Mouse (Mus musculus): ENCODE measurements around the gene Umod. TPM values are rescaled to one million over a fixed set of nuclear protein-coding genes. Genes with fewer than 3 reads are reported as not detected.

Gene Umod
- polyA plus RNA-seq (2014; fragmentation: Nextera tagmentation; extraction: Ambion mirVana) = not detected in 2 replicates

DNA sequence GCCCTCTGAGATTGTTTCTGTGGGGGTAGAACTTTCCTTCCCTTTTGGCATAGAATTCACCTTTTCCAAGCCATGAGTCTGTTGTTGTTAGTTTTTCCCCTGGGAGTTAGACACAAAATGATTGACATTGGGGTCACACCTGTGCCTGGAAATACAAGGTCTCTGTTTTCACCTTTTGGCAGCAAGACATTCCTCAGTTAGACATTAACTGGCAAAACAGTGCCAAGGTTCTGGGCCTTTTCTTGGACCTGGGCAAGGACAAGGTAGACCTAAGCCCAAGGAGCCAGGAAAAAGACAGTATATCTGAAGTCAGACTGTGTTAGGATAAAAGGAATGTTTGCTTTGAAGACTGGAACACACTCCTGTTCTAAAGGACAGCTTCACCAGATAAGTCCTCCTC, at the start of gene Umod:
Umod (minus strand) TSS at position 27 of the 400 bp plus-strand sequence.
- Histone ChIP-seq H3K4me3 (ENCODE audit: low read depth, low read length) (no peak within 1 kb of the TSS), H3K9me3 (ENCODE audit: control insufficient read depth, low read length) (no peaks in the 10 kb centered on the region), H3K9ac (ENCODE audit: low read length) (no peak within 1 kb of the TSS), H3K4me1 (ENCODE audit: control insufficient read depth, insufficient read depth, low read length) (no peaks in the 10 kb centered on the region), H3K27ac (replicated peaks; ENCODE audit: low read depth, low read length) (no peak within 1 kb of the TSS), H3K4me2 (ENCODE audit: low read depth, severe bottlenecking) (no peak within 1 kb of the TSS), H3K36me3 (ENCODE audit: control insufficient read depth, insufficient read depth, low read length) (no peaks in the 10 kb centered on the region), H3K27me3 (ENCODE audit: control insufficient read depth, insufficient read depth, low read length) (no peaks in the 10 kb centered on the region)
- ATAC-seq (ENCODE audit: insufficient number of reproducible peaks, low FRiP score, low TSS enrichment, low read depth) (no peak), DNase-seq (ENCODE audit: low spot score) (no peak)

GRCm38 (mm10) chr7:119528617-119529016, 49.5 kb upstream of the Umod start:
- ATAC-seq (ENCODE audit: insufficient number of reproducible peaks, low FRiP score, low TSS enrichment, low read depth) = no peak
- Histone ChIP-seq H3K9ac (ENCODE audit: low read length) (no peak overlapping the region), H3K36me3 (ENCODE audit: control insufficient read depth, insufficient read depth, low read length) (no peaks in the 10 kb centered on the region), H3K4me2 (ENCODE audit: low read depth, severe bottlenecking) (no peak overlapping the region), H3K27ac (replicated peaks; ENCODE audit: low read depth, low read length) (no peak overlapping the region), H3K4me3 (ENCODE audit: low read depth, low read length) (no peak overlapping the region), H3K4me1 (ENCODE audit: control insufficient read depth, insufficient read depth, low read length) (no peaks in the 10 kb centered on the region), H3K27me3 (ENCODE audit: control insufficient read depth, insufficient read depth, low read length) (no peaks in the 10 kb centered on the region), H3K9me3 (ENCODE audit: control insufficient read depth, low read length) (no peaks in the 10 kb centered on the region)
- 59% methylated on average over 7 of the region's 7 CpGs for WGBS
- DNase-seq (ENCODE audit: low spot score) = no peak

DNA sequence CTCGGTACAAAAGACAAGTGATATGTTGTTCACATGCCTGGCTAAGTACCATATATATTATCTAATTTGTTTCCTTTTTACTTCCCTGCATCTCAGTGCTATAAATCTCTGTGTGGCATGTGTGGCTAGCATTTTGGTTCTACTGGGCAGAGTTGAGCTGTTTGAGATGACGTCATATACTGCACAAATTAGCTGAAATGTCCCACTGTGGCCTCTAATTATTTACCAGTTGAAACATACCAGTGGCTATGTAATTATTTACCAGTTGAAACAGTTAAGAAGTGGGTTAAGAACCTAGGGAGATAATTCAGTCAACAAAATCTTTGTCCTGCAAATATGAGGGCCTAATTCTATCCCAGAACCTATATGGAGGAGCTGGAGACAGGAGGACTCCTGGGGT, 48.5 kb upstream of the Umod start:
- no peak overlapping the region for H3K9ac ChIP-seq (ENCODE audit: low read length)

GRCm38 (mm10) chr7:119527135-119527534, 48.1 kb upstream of the Umod start:
- Histone ChIP-seq H3K27me3 (ENCODE audit: control insufficient read depth, insufficient read depth, low read length) (no peaks in the 10 kb centered on the region), H3K4me1 (ENCODE audit: control insufficient read depth, insufficient read depth, low read length) (no peaks in the 10 kb centered on the region), H3K36me3 (ENCODE audit: control insufficient read depth, insufficient read depth, low read length) (no peaks in the 10 kb centered on the region), H3K4me2 (ENCODE audit: low read depth, severe bottlenecking) (no peak overlapping the region), H3K27ac (replicated peaks; ENCODE audit: low read depth, low read length) (no peak overlapping the region), H3K9ac (ENCODE audit: low read length) (no peak overlapping the region), H3K9me3 (ENCODE audit: control insufficient read depth, low read length) (no peaks in the 10 kb centered on the region), H3K4me3 (ENCODE audit: low read depth, low read length) (no peak overlapping the region)
- DNase-seq (ENCODE audit: low spot score) (no peak), ATAC-seq (ENCODE audit: insufficient number of reproducible peaks, low FRiP score, low TSS enrichment, low read depth) (no peak)
- 95% methylated on average over 1 of the region's 1 CpGs for WGBS

More for the DNA sequence above, 48.5 kb upstream of the Umod start:
- 43% methylated on average over 2 of the region's 2 CpGs for WGBS
- H3K27ac ChIP-seq (replicated peaks; ENCODE audit: low read depth, low read length) = no peak overlapping the region
- H3K4me2 ChIP-seq (ENCODE audit: low read depth, severe bottlenecking) = no peak overlapping the region
- H3K4me3 ChIP-seq (ENCODE audit: low read depth, low read length) = no peak overlapping the region
- no peaks in the 10 kb centered on the region for H3K9me3 ChIP-seq (ENCODE audit: control insufficient read depth, low read length)
- no peaks in the 10 kb centered on the region for H3K4me1 ChIP-seq (ENCODE audit: control insufficient read depth, insufficient read depth, low read length)
- no peaks in the 10 kb centered on the region for H3K27me3 ChIP-seq (ENCODE audit: control insufficient read depth, insufficient read depth, low read length)
- H3K36me3 ChIP-seq (ENCODE audit: control insufficient read depth, insufficient read depth, low read length) = no peaks in the 10 kb centered on the region
- ATAC-seq (ENCODE audit: insufficient number of reproducible peaks, low FRiP score, low TSS enrichment, low read depth) (no peak), DNase-seq (ENCODE audit: low spot score) (no peak)

- no peak for ATAC-seq (ENCODE audit: insufficient number of reproducible peaks, low FRiP score, low TSS enrichment, low read depth)
- 89% methylated on average over 13 of the region's 13 CpGs for WGBS
These were observed 47.4 kb upstream of the Umod start for GRCm38 (mm10) chr7:119526486-119526885.

DNA sequence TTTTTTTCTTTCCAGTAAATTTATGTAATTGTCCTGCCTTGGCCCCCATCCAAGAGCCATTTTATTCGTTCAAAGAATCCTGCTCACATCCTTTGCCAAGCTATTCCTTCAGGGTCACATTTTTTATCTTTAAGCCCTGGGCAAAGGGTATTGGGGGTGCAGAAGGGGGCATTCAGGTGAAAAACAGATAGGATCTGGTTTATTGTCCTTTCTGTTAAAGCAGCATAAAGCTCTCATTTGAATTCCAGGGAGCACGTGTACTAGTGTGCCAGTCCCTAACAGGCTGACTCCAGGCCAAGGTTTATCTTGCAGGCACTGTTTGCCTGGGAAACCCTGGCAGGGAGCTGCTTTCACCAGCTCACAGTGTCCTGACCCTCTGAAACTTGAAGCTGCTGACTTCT, 46.8 kb upstream of the Umod start:
- Histone ChIP-seq H3K27me3 (ENCODE audit: control insufficient read depth, insufficient read depth, low read length) (no peaks in the 10 kb centered on the region), H3K36me3 (ENCODE audit: control insufficient read depth, insufficient read depth, low read length) (no peaks in the 10 kb centered on the region), H3K9ac (ENCODE audit: low read length) (no peak overlapping the region), H3K4me3 (ENCODE audit: low read depth, low read length) (no peak overlapping the region), H3K4me2 (ENCODE audit: low read depth, severe bottlenecking) (no peak overlapping the region), H3K4me1 (ENCODE audit: control insufficient read depth, insufficient read depth, low read length) (no peaks in the 10 kb centered on the region), H3K9me3 (ENCODE audit: control insufficient read depth, low read length) (no peaks in the 10 kb centered on the region), H3K27ac (replicated peaks; ENCODE audit: low read depth, low read length) (no peak overlapping the region)
- ATAC-seq (ENCODE audit: insufficient number of reproducible peaks, low FRiP score, low TSS enrichment, low read depth) = no peak
- WGBS = 55% methylated on average over 2 of the region's 2 CpGs
- DNase-seq (ENCODE audit: low spot score) = no peak

More at GRCm38 (mm10) chr7:119526486-119526885, 47.4 kb upstream of the Umod start:
- Histone ChIP-seq H3K9ac (ENCODE audit: low read length) (no peak overlapping the region), H3K9me3 (ENCODE audit: control insufficient read depth, low read length) (no peaks in the 10 kb centered on the region), H3K4me2 (ENCODE audit: low read depth, severe bottlenecking) (no peak overlapping the region), H3K27ac (replicated peaks; ENCODE audit: low read depth, low read length) (no peak overlapping the region), H3K27me3 (ENCODE audit: control insufficient read depth, insufficient read depth, low read length) (no peaks in the 10 kb centered on the region), H3K4me3 (ENCODE audit: low read depth, low read length) (no peak overlapping the region), H3K4me1 (ENCODE audit: control insufficient read depth, insufficient read depth, low read length) (no peaks in the 10 kb centered on the region), H3K36me3 (ENCODE audit: control insufficient read depth, insufficient read depth, low read length) (no peaks in the 10 kb centered on the region)
- DNase-seq (ENCODE audit: low spot score) = no peak

DNA sequence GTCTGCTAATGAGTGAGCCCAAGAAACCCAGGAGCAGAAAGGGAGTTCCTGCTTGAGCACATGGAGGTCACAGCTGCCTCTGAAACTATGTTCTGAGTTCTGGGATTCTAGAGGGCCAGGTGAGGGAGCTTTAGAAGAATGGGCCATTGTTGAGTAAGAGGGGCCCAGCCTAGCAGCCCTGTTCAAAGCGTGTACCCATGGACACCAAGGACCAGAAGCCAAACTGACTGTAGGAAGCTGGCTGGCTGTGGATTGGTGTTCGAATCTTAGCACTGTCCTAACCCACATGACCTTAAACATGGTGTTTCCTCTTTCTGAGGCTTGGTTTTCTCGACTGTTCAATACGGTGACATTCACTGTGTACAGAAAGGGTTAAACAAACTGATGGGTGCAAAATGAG, 44.3 kb upstream of the Umod start, which contains the start of gene Pdilt:
Pdilt (minus strand) TSS at position 101 of the 400 bp plus-strand sequence.
- 77% methylated on average over 4 of the region's 4 CpGs for WGBS
- ATAC-seq (ENCODE audit: insufficient number of reproducible peaks, low FRiP score, low TSS enrichment, low read depth) (no peak), DNase-seq (ENCODE audit: low spot score) (no peak)
- Histone ChIP-seq H3K27me3 (ENCODE audit: control insufficient read depth, insufficient read depth, low read length) (no peaks in the 10 kb centered on the region), H3K4me1 (ENCODE audit: control insufficient read depth, insufficient read depth, low read length) (no peaks in the 10 kb centered on the region), H3K9me3 (ENCODE audit: control insufficient read depth, low read length) (no peaks in the 10 kb centered on the region), H3K27ac (replicated peaks; ENCODE audit: low read depth, low read length) (no peak within 1 kb of the TSS), H3K36me3 (ENCODE audit: control insufficient read depth, insufficient read depth, low read length) (no peaks in the 10 kb centered on the region), H3K9ac (ENCODE audit: low read length) (no peak within 1 kb of the TSS), H3K4me3 (ENCODE audit: low read depth, low read length) (no peak within 1 kb of the TSS), H3K4me2 (ENCODE audit: low read depth, severe bottlenecking) (no peak within 1 kb of the TSS)

GRCm38 (mm10) chr7:119522385-119522784, 43.3 kb upstream of the Umod start:
- H3K4me1 ChIP-seq (ENCODE audit: control insufficient read depth, insufficient read depth, low read length) = no peaks in the 10 kb centered on the region
- H3K4me2 ChIP-seq (ENCODE audit: low read depth, severe bottlenecking) = no peak overlapping the region
- no peaks in the 10 kb centered on the region for H3K27me3 ChIP-seq (ENCODE audit: control insufficient read depth, insufficient read depth, low read length)
- H3K36me3 ChIP-seq (ENCODE audit: control insufficient read depth, insufficient read depth, low read length) = no peaks in the 10 kb centered on the region
- DNase-seq (ENCODE audit: low spot score) (no peak), ATAC-seq (ENCODE audit: insufficient number of reproducible peaks, low FRiP score, low TSS enrichment, low read depth) (no peak)
- H3K9ac ChIP-seq (ENCODE audit: low read length) = no peak overlapping the region
- H3K9me3 ChIP-seq (ENCODE audit: control insufficient read depth, low read length) = no peaks in the 10 kb centered on the region
- H3K4me3 ChIP-seq (ENCODE audit: low read depth, low read length) = no peak overlapping the region
- no peak overlapping the region for H3K27ac ChIP-seq (replicated peaks; ENCODE audit: low read depth, low read length)
- 81% methylated on average over 1 of the region's 1 CpGs for WGBS

GRCm38 (mm10) chr7:119521816-119522215, 42.7 kb upstream of the Umod start:
- no peaks in the 10 kb centered on the region for H3K27me3 ChIP-seq (ENCODE audit: control insufficient read depth, insufficient read depth, low read length)
- no peaks in the 10 kb centered on the region for H3K9me3 ChIP-seq (ENCODE audit: control insufficient read depth, low read length)
- H3K4me3 ChIP-seq (ENCODE audit: low read depth, low read length) = no peak overlapping the region
- no peak overlapping the region for H3K9ac ChIP-seq (ENCODE audit: low read length)
- no peak for ATAC-seq (ENCODE audit: insufficient number of reproducible peaks, low FRiP score, low TSS enrichment, low read depth)
- H3K27ac ChIP-seq (replicated peaks; ENCODE audit: low read depth, low read length) = no peak overlapping the region
- DNase-seq (ENCODE audit: low spot score) = no peak
- H3K4me1 ChIP-seq (ENCODE audit: control insufficient read depth, insufficient read depth, low read length) = no peaks in the 10 kb centered on the region
- no peaks in the 10 kb centered on the region for H3K36me3 ChIP-seq (ENCODE audit: control insufficient read depth, insufficient read depth, low read length)
- 86% methylated on average over 3 of the region's 3 CpGs for WGBS
- H3K4me2 ChIP-seq (ENCODE audit: low read depth, severe bottlenecking) = no peak overlapping the region
